Mouse (Mus musculus) heart, adult 9 months (tissue): Measurements from ENCODE around the gene Flt4.

ENCODE experiments used
- DNase-seq, 2 experiments: peaks; one replicate each; pipeline ENCODE4 v3.0.0; 2022; ENCODE audit warnings: low spot score in 2 of 2

The Flt4 gene

DNA sequence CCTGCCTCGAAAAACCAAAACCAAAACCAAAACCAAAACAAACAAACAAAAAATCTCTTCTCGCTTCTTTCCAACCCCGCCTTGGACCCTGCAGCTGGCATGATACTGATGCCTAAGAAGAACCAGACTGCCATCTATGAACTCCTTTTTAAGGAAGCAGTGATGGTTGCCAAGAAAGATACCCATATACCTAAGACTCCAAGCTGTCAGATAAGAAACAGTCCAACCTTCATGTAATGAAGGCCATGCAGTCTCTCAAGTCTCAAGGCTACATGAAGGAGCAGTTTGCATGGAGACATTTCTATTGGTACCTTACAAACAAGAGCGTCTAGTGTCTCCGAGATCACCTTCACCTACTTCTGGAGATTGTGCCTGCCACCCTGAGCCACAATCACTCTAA lies 88.7 kb downstream of the Flt4 start:
- DNase-seq = no peak

DNA sequence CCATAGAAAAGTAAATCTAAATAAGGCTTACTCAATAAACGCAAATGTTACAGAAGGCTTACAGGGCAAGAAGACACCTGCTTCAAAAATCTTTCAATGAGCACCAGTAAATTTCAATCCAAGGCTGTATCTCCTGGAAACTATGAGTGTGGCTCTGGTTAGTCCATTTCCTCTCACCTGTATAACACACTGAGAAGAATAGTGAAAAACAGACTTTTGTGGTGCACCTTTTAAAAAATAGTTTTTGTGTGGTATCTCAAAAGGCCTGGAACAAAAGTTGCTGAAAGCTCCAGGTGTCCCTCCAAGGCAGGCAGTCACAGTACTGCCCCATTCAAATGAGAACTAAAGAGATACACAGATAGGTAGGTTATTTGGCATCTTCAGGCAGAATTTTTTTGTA lies 90.0 kb downstream of the Flt4 start:
- no peak for DNase-seq

DNA sequence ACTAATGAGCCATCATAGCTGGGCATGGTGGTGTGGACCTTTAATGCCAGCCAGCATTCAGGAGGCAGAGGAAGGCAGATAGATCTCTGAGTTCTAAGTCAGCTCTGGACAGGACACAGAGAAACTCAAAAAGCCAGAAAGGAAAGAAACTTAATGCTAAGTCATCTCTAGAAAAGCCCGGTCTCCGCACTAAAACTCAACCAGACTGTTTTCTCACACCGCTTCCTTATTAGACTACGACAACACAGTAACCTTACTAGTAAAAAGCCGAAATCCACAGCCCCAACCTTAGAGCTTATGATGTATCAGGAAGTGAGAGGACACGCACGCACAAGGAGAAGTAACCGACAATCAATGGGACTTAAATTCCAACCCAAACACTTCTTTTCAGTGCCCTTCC lies 93.0 kb downstream of the Flt4 start:
- DNase-seq = no peak
